Mouse (Mus musculus): ENCODE data around the gene Rngtt. TPM values are rescaled to one million over a fixed set of nuclear protein-coding genes. Genes with fewer than 3 reads are reported as not detected.

Rngtt gene
- total RNA-seq, 4 experiments from 2014 or later, result 8.7 to 10.4 (median 9.3) TPM

DNA sequence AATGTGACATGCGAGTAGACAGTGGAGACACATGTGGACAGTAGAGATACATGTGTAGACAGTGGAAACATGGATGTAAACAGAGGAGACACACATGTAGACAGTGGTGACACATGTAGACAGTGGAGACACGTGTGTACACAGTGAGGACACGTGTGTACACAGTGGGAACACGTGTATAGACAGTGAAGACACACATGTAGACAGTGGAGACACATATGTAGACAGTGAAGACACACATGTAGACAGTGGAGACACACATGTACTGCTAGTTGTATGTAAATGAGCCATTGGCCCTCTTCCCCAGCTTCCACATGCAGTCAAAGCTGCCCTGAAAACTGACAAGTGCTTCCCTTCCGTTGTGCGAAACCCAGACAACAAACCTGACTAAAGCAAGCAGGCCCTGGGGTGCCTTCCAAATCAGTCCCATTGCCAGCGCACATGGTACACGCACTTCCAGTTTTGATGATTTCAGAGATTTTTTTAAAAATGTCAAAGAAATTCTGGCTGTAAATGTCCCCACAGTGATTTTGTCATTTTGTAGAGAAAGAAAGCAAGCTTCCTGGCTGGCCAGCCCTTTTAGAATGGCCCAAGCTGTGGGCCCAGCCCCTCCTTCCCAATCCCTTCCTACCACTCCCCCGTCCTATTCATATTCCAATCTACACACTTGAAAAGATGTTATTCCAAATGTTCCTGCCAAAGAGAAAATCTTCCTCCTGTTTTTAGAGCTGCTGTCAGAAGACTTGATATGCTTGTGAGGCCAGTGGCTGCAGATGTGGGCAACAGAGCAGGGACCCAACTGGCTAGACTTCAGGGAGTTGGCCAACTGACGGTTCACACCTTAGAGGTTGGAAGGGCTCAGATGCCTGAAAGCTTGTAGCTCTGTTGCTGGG, 204.2 kb downstream of the Rngtt start:
- DNase-seq (ENCODE audit: low spot score), result no peak

DNA sequence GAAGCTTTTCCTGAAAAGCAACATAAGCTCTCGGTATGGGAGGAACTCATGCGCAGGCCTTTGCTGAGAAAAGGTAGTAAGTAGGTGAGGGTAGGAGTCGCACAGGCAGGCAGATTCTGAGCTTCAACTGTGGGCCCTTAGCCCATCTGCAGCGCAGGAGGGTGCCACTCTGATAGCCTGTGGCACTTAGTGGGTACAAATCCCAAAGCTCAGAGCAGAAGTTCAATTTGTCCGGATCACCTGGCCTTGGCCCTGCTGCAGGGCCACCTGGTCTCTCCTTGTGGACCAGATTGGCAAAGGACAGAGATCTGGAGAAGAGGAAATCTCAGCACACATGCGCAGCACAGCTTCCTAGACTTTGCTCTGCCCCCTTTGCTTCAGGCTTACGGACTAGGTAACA, 210.1 kb downstream of the Rngtt start:
- no peak for DNase-seq (ENCODE audit: low spot score)

DNA sequence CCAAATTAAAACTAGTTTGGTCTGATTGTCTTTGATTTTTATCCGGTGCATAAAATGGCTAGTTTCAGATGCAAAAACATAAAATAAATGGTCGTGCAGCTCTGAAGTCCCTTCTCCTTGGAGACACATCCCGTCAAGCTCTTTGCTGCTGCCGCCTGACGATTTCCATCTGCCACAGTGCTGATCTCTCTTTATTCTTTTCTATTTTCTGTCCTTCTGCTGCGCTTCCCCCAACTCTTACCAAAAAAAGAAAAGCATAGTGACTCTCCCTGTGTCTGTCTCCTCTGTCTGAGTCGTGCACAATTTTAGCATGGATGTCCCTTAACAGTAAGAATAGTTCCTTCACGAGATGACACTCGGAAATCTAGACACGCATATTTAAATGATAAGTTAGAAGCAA, 210.8 kb downstream of the Rngtt start:
- no peak for DNase-seq (ENCODE audit: low spot score)

DNA sequence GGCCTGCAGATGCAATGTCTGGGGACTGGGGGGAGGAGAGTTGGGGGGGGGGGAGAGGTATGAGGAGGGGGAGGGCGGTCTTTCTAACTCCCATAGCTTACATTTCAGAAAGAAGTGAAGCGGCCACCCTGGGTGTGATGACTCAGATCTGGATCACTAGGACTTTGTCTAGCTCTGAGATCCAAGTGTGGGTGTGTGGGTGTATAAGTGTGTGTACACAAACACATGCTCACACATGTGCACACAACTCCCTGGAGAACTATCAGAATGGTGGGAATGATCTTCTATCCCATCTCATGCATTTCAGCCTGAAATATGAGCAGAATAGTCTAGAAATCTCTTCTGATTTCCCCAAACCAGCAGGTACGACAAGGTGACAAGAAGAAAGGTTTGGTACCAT, 213.7 kb downstream of the Rngtt start:
- no peak for DNase-seq (ENCODE audit: low spot score)

DNA sequence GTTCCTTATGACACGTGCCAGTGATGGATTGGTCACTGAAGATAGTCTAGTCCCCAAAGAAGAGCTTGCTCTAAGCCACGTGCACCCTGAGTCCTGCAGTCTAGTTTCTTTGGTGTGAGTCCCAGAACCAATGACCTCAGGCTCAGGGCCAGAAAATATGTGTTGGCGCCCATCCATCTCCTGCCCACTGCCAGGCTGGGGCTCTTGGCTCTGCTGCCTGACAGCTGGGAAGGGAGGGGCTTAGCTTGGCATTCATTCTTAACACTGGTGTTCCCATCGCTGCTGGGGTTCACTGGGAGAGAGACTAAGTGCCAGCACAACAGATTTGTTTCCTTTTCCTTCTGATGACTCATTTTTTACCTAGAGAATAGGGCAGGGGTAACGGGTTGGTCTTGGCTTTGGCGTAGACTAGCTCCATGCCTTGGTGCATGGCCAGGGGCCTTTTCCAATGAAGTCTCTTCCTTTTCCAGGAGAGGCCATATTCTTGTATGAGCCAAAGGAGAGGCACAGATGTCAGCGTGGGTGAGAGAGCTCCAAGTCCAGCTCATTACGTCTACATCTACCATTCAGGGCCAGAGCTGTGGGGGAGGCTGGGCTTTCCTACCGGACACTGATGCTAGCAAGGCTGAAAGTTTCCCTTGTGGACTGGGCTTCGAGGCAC, 214.5 kb downstream of the Rngtt start:
- peak; percentile 30 for DNase-seq (ENCODE audit: low spot score)

DNA sequence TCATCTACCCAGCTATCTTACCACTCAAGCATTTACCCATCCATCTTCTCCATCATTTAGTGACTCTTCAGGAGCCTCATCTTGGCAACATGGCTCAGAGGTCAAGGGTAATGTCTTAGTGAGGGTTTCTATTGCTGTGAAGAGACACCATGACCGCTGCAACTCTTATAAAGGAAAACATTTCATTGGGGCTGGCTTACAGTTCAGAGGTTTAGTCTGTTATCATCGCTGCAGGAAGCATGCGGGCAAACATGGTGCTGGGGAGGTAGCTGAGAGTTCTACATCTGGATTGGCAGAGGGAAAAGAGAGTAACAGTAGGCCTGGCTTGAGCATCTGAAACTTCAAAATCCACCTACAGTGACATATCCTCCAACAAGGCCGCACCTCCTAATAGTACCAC, 215.2 kb downstream of the Rngtt start:
- no peak for DNase-seq (ENCODE audit: low spot score)

DNA sequence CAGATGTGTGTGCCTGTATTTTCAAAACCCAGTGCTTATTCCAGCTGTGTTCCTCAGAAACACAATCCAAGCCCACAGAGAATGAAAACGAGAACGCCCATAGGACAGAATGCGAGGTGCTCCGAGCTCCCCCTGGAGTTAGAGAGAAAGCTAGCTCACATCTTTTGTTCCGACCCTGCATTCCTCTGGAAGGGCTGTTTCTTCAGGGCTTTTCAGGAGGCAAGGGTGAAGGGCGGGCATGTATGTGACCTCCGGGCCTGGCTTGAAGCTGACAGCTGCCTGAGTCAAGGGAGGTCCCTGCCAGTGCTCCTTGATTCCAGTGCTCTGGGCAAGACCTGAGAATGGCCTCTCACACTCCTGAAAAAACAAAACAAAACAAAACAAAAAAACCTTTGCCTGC, 216.0 kb downstream of the Rngtt start:
- DNase-seq (ENCODE audit: low spot score), result no peak

DNA sequence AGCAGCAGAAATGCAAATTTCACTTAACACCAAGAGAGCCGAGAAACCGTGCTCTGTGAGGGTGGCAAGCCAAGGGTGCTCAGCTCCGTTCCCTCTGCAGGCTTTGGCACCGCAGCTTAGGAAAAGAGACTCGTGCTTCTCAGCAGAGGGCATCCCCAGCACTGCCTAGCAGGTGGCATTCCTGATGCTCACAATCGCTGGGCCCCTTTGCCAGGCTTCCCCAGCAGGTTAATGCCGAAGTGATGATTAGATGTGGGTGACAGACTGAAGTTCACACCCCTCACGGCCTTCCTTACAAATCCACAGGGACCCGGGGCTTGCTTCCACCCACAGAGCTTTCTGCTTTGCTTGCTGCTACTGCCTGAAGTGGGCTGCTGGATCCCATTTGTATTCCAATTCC, 216.6 kb downstream of the Rngtt start:
- no peak for DNase-seq (ENCODE audit: low spot score)

DNA sequence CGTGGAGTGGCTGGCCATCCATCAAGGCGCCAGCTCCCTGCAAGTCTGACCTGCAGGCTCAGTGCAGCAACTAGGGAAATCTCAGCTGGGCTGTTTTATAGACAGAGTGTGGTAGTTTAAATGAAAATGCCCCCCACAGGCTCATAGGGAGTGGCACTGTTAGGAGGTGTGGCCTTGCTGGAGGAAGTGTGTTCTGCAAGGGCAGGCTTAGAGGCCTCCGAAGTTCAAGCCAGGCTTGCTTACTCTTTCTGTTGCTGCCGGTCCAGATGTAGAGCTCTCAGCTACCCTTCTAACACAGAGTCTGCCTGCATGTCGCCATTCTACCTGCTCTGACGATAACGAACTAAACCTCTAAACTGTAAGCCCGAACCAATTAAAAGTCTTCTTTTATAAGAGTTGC, 222.5 kb downstream of the Rngtt start:
- no peak for DNase-seq (ENCODE audit: low spot score)

DNA sequence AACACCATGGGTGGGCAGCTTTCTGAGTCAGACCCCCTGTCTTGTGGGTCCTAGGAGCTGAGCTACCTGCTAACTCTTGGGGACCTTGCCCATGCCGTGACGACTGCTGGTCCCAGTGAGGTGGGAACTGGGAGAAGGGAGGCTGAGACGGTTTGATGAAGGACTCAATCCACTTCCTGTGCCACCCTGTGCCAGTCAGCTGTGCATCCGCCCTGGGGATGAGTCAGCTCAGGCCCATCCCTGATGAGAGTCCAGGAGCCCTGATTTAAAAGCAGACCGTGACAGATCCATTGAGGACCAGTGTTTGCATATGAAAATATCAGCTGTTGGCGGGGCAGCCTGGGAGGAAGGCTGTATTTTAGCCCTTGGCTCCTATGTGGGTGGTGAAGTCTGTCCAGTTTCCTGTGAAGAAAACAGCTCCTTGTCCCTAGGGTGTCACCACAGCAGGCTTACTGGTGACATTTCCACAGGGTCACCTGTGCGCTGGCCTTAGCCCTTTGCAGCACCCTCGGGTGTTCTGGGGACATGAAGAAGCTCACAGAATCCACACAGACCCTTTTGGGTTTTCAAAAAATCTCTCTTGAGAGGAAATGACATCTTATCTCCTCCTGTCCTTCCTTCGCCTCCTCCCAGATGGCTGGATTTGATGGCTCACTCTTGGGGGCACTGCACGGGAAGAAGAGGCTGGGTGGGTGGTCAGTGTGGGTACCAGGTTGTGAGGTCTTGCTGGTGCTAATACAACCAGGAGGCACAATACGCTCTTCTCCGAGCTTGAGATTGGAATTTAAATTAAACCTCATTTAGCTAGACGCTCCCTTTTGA, 234.9 kb downstream of the Rngtt start:
- no peak for DNase-seq (ENCODE audit: low spot score)

DNA sequence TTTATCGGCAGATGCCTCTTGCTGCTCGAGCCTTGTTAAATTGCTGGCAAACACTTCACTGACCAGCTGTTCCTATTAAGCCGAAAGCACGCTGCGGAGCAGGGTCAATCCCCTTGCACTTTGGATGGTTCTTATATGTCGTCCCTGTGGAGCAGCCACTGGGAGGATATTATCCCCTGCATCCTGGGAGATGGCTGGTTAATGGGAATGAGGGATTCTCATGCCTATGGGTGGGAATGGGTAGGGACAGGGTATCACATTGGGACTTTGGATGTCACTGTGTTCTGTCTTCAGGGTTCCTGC, 235.4 kb downstream of the Rngtt start:
- DNase-seq (ENCODE audit: low spot score), result no peak

DNA sequence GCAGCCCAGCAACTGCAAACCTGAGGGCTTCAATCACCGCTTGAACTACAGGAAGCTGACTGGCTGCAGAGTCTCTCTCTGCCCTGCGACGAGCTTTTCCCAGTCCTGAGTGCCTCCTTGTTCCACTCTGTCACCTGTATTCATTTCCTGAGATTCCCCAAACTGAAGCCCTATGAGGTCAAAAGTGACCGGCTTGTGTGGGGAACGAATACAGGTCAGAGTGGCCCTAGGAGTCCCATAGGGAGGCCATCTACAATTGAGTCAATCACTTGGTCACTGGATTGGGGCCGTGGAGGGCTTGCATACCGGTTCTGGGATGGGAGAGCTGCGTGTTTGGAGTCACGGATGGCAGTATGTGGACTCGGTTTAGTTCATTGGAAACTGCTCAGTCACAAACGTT, 236.2 kb downstream of the Rngtt start:
- DNase-seq (ENCODE audit: low spot score), result no peak

DNA sequence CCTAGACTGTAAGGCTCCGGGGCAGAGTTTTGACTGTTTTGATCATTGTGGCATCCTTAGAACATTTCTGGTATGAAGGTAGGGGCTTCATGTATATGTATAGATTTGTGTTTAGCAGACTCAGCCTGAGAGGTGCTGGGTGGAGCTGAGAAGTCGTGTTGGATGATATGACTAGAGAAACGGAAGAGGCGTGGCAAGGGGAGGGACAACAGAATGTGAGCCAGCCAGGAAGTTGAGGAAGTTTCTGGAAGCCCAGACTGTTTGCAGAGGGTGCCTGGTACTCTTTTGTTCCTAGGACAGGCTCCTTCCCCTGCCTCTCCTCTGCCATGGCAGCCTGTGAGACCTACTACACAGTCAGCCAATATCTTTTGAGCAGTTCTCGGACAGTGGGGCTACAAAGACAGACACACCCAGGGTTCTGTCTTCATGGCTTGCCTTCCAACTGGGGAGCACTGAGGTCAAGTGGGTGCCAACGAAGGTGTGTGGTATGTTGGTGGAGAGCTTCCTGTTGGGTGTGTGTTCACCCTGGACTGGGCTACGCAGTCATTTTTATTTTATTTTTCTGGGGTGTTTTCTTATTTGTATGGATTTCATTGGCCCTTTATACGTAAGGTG, 237.3 kb downstream of the Rngtt start:
- no peak for DNase-seq (ENCODE audit: low spot score)

DNA sequence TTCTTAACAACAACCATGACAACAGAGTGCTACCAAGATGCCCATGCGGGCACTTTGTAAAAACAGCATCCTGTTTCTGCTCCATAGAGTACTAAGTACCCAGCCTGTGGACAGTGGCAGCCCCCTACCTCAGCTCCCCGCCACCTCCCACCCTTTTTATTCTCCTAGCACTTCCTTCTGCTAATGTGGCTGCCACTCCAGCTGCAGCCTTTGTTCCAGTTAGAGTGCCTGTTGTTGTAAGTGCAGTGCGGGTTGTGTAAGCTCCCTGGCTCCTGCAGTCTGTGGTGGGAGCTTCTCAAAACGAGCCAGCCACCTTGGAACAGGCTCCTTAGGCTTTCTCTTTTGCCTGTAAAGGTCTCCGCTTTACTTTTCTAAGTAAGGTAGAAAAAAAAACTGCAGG, 239.5 kb downstream of the Rngtt start:
- DNase-seq (ENCODE audit: low spot score), result no peak

Small RNA genes lying within 50 kb of the gene (microRNA-seq; reads per million reads assigned to microRNA genes)
- not detected for gene Mir8118

Other genes starting within 250 kb of the Rngtt start
- 1 to 10 TPM; 1.8 to 2.6 (median 1.9) TPM for gene Gabrr2, start 247.3 kb upstream of the Rngtt start, total RNA-seq (2022)
- gene Gabrr1, start 177.8 kb upstream of the Rngtt start, total RNA-seq (2022), result 1 to 10 TPM in 1 of 4 experiments, under 1 TPM in 3; 0.38 to 1.0 (median 0.62) TPM
- gene Pm20d2, start 120.6 kb upstream of the Rngtt start, total RNA-seq (2022), result 10 to 100 TPM; 69.3 to 75.5 (median 72.3) TPM
- not detected for gene Srsf12, start 101.3 kb upstream of the Rngtt start, total RNA-seq (2022)
- 100 to 1,000 TPM; 105 to 165 (median 142) TPM for gene Pnrc1, start 20.1 kb upstream of the Rngtt start, total RNA-seq (2022)

Measured in heart, adult 8-10 months (tissue).